Mouse (Mus musculus): ENCODE measurements around the gene Gm11549.

- TF ChIP-seq GATA1 (IDR thresholded peaks at IDR 0.05; ENCODE audit: low read length) (no peak), TAL1 (IDR thresholded peaks at IDR 0.05; ENCODE audit: low read length) (no peak)
Observed at GRCm38 (mm10) chr3:36496273-36496672, 25.3 kb downstream of the Gm11549 start.
